Mouse (Mus musculus) spleen, postnatal 10 days (tissue): Measurements from ENCODE around the gene Phf21a.

Experiments used
- DNase-seq, 2 experiments: peaks; one replicate each; pipeline ENCODE4 v3.0.0; 2021 to 2022; ENCODE audit warnings: low spot score in 2 of 2

The Phf21a gene

DNA sequence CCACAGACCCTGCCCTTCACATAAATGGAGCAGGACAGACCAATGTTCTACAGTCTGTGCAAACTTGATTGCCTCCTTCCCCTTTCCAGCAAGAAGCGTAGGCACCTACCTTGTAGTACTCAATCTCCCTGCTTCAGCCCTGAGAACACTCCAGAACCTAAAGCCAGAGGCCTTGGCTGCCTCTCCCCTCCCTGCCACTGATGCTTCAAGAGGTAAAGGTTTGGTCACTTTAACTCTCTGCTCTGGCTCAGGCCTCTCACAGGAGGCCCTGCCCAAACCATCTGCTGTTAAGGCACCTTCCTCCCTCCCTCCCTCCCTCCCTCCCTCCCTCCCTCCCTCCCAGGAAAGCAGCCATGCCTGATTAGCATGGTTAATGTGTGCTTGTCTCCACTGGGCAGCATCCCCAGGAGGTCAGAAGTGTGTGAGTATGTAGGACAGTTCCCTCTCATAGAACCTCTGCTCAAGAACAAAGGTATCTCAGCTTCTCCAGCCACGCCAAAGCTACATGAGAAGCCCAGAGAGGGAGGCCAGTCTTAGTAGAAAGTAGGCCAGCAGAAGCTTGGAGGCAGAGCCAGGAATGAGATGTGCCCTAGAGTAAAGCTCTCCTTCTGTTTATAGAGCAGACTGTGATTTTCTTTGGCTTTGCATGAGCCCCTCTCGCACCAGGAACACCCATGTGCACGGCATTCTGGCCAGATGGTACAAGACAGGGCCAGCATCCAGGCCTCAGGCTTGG is 309.8 kb downstream of the Phf21a start:
- no peak for DNase-seq

DNA sequence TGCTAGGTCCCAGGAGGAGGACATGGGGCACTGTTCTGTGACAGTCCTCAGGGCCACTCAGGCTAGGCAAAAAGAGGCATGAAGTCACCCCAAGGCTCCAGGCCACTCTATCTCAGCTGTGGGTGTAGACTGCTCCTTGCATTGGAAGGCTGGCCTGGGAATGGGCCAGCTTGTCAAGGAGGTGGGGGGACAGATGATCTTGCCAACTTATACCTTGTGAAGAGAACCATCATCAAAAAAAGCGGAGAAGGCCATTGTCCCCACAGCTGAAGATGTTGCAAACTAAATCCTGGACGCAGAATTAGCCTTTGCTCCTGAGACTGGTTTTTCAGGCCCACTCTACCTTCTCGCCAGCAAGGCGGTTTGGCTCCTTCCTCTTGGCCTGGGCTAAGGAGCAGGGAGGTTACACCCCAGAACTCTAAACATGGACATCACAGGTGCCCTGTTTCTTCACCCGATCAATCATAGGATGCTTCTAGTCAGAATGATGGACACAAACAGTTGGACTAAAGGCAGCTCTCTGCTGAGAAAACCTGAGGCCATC is 310.9 kb downstream of the Phf21a start:
- DNase-seq, result no peak

GRCm38 (mm10) chr2:92404737-92405136 is 311.8 kb downstream of the Phf21a start:
- no peak for DNase-seq

GRCm38 (mm10) chr2:92405687-92406086 is 312.8 kb downstream of the Phf21a start:
- DNase-seq, result no peak

DNA sequence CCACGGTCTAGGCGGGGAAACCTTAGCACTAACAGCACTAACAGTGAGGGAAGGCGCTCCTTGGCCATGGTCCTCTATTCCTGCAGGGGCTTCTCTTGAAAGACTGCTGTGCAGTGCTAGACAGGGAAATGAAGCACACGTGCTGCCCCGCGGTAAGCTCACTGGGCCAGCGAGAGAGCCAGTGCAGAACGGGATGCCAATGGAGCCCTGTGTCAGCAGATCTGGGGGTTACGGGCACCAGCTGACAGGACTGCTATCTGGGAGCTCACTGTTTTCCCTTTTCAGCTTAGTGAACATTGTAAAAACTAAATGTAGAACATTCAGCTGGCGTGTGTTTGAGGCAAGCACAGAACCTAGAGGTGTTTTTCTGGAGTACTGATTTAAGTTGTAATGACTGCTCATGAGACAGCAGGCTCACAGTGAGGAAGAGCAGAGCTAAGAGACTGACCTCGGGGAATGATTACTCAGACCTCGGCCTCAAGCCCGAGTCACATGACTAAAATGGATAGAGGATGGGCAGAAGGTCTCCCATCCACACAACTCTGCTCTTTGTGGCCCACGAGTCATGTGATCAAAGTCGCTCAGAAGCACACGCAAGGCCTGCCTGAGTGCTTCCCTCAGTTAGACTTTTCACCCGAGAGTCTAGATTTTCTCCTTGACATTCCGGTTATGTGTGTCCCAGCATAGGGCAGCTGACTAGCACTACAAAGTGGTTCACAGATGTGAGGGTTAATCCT is 315.6 kb downstream of the Phf21a start:
- no peak for DNase-seq

- no peak for DNase-seq
These were observed 318.8 kb downstream of the Phf21a start for GRCm38 (mm10) chr2:92411705-92412104.
